Mouse (Mus musculus): Measurements from ENCODE around the gene Gsx2. TPM values are rescaled to one million over a fixed set of nuclear protein-coding genes. Genes with fewer than 3 reads are reported as not detected.

Gsx2 gene
- polyA plus RNA-seq (2014; fragmentation: Illumina TruSeq; extraction: RNeasy Lipid Tissue Mini Kit (QIAGEN cat#74804); ENCODE audit: low read depth, low replicate concordance), result not detected

DNA sequence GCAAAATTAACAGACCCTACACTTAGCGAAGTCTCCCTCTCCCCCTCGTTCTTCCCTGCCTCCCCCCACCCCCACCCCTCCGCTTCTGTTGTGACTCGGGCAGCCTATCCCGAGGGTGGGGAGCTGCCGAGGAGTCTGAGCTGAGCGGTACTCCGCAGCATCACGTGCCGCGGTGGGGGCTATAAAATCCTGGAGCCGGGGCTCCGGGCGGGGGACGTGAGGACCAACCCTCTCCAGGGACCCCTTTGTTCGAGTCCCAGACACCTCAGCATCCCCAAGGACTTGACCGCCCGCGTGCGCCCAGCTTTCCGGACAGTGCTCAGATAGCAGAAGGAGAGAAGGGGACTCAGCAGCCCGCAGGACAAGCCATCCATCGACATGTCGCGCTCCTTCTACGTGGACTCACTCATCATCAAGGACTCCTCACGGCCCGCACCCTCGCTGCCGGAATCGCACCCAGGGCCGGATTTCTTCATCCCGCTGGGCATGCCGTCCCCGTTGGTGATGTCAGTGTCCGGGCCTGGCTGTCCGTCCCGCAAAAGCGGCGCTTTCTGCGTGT is at the start of gene Gsx2:
Gsx2 (plus strand) TSS at position 219 of the 559 bp plus-strand sequence.

DNA sequence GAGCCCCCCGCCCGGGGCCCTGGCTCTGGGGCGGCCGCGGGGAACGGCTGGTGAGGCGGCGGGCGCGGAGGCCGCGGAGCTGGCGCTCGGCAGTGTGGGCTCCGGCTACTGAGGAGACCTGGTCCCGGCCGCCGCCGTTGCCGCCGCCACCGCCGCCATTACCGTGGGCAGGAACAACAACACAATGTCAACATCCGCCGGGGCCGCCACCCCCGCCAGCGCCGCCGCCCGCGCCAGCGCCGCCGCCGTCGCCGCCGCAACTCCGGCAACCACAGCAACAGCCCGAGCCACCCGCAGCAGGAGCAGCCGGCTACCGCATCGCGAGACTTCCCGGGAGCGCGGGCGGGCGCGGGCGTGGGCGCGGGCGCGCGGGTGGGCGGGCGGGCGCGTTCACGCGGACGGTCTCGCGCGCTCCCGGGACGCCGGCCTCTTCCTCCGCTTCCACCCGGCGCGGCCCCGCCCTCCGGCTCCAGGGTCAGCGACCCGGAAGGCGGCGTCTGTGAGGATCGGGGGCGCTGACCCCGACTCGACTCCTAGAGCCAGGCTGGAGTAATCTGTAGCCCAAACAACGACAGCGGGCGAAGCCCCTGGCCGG is 31.0 kb upstream of the Gsx2 start, which contains the start of gene Chic2:
Chic2 (minus strand) TSS at position 465 of the 595 bp plus-strand sequence.

Other genes with a start within 250 kb of the Gsx2 start
- 9.9 TPM for gene Chic2, start 30.8 kb upstream of the Gsx2 start, polyA plus RNA-seq (2014; fragmentation: Illumina TruSeq; extraction: RNeasy Lipid Tissue Mini Kit (QIAGEN cat#74804); ENCODE audit: low read depth, low replicate concordance)
- gene Pdgfra, start 76.7 kb downstream of the Gsx2 start, polyA plus RNA-seq (2014; fragmentation: Illumina TruSeq; extraction: RNeasy Lipid Tissue Mini Kit (QIAGEN cat#74804); ENCODE audit: low read depth, low replicate concordance), result 35.8 TPM

All from kidney, adult 10 weeks (tissue).